ENCODE assay signal across 8 mouse cellular contexts in the genomic region with DNA sequence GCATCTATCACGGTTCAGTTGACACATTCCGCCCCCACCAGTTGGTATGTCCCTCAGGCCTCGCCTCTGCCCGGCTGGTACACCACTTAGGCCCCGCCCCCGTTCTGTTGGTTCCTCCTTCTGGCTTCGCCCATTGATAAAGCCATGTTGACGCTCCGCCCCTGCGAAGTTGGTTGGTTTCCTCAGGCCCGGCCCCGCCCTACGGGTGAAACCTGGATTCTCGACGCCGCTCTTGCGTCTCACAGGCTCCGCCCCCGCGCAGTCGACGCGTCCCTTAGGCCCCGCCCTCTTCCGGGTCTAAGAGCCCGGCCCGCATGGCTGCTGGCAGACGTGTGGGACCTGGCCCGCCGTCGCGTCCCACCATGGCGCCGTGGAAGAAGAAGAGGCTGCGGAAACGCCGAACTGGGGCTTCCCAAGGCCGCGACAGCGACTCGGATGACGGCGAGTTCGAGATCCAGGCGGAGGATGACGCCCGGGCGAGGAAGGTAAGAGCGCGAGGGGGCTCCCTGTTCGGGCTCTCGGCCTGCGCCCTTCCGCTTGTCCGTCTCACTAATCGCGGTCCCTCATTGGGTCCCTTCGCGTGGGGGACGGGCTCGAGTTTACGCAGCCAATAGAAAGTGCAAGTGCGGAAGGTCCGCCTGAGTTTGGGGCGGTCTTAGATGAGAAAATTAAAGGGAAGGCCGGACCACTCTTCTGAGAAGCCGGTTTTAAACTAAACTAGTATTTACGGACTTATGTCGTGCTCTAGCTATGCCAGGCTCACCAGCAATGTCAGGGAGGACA. TPM values are rescaled to one million over a fixed set of nuclear protein-coding genes. Genes with fewer than 3 reads are reported as not detected.
DNase-seq lines count a peak whose midpoint lies in the region; ATAC-seq and TF ChIP-seq lines count a peak whose summit lies in the region.

No protein-coding gene starts in this region.

- TF ChIP-seq CTCF in Patski (IDR thresholded peaks at IDR 0.05) = no peak

- peak overlapping the region; percentile 79 for H3K9ac ChIP-seq in hindbrain, embryonic 13.5 days

- H3K4me3 ChIP-seq in hindbrain, embryonic 13.5 days = peak overlapping the region; percentile 68

- ATAC-seq in Patski = peak; percentile 94
- peak; percentile 94 for ATAC-seq in hindbrain, embryonic 13.5 days (ENCODE audit: low FRiP score)

- peak; percentile 100 for DNase-seq in Patski (ENCODE audit: low read depth, low spot score)
- peak; percentile 100 for DNase-seq in cerebellum, postnatal 14 days
- peak; percentile 100 for DNase-seq in frontal cortex, postnatal 14 days (ENCODE audit: low spot score in 2 of 2)
- peak; percentile 96 to 99 for DNase-seq in layer of hippocampus, postnatal 25 days (ENCODE audit: extremely low spot score in 1 of 2, low spot score in 1 of 2)
- peak; percentile 100 for DNase-seq in lung, postnatal 25 days (ENCODE audit: low spot score)
- peak; percentile 100 for DNase-seq in retina, embryonic 14.5 days (ENCODE audit: low spot score)
- peak; percentile 100 for DNase-seq in thymus, postnatal 4 days

- no peaks in the 10 kb centered on the region for H3K27me3 ChIP-seq in Patski
- no peaks in the 10 kb centered on the region for H3K27me3 ChIP-seq in hindbrain, embryonic 13.5 days

- WGBS in hindbrain, embryonic 13.5 days = under 1% methylated on average over 69 of the region's 69 CpGs

- POLR2A ChIA-PET in Patski (lab: Charles Lee) = no interaction called here

- peak overlapping the region; percentile 89 for H3K27ac ChIP-seq in hindbrain, embryonic 13.5 days

- peaks cover 39% of the 10 kb centered on the region for H3K36me3 ChIP-seq in hindbrain, embryonic 13.5 days

- in situ Hi-C loops in Patski (cut with MboI; ENCODE audit: low pct_unique_long_range_greater_than_20kb) = loop anchor here (25.0 kb wide), 1 partner anchor 476 kb away; no protein-coding TSS in a partner anchor

- 0 out of 2 replicates have a peak, but pooled peaks cover 3% of the 10 kb centered on the region for H3K9me3 ChIP-seq in hindbrain, embryonic 13.5 days

- peak overlapping the region; percentile 93 for H3K4me2 ChIP-seq in hindbrain, embryonic 13.5 days

- H3K4me1 ChIP-seq in hindbrain, embryonic 13.5 days (replicated peaks) = peaks cover 36% of the 10 kb centered on the region

- CTCF ChIA-PET in Patski (lab: Charles Lee) = interaction anchor here (2.1 kb wide), 1 partner anchor 7 kb away, joined by 8 read pairs; no protein-coding TSS in a partner anchor

RNA-seq across cellular contexts. Expression of a gene that starts 0.5 kb away (rescaled TPM):
- polyA plus RNA-seq in Patski (2021) = 54.0 TPM
- 44.0 and 47.7 TPM in 2 replicates for polyA plus RNA-seq in hindbrain, embryonic 13.5 days (2015; fragmentation: Nextera tagmentation; extraction: Ambion mirVana)
- 10 to 100 TPM; 40.7 to 42.5 TPM for total RNA-seq in layer of hippocampus, postnatal 25 days (2021)

RNA-seq across cellular contexts. Expression of a gene that starts 0.6 kb away (rescaled TPM):
- 14.0 TPM for polyA plus RNA-seq in Patski (2021)
- 26.2 TPM in 2 replicates for polyA plus RNA-seq in hindbrain, embryonic 13.5 days (2015; fragmentation: Nextera tagmentation; extraction: Ambion mirVana)
- total RNA-seq in layer of hippocampus, postnatal 25 days (2021) = 10 to 100 TPM; 23.9 to 25.5 TPM

RNA-seq across cellular contexts. Expression of a gene that starts 21.0 kb away (rescaled TPM):
- 0.10 TPM for polyA plus RNA-seq in Patski (2021)
- 0.28 and 0.49 TPM in 2 replicates for polyA plus RNA-seq in hindbrain, embryonic 13.5 days (2015; fragmentation: Nextera tagmentation; extraction: Ambion mirVana)
- total RNA-seq in layer of hippocampus, postnatal 25 days (2021) = under 1 TPM; 0.39 to 0.42 TPM

RNA-seq across cellular contexts. Expression of a gene that starts 24.2 kb away (rescaled TPM):
- 10.5 TPM for polyA plus RNA-seq in Patski (2021)
- 2.4 and 2.6 TPM in 2 replicates for polyA plus RNA-seq in hindbrain, embryonic 13.5 days (2015; fragmentation: Nextera tagmentation; extraction: Ambion mirVana)
- total RNA-seq in layer of hippocampus, postnatal 25 days (2021) = under 1 TPM; 0.79 to 0.80 TPM

RNA-seq across cellular contexts. Expression of a gene that starts 24.5 kb away (rescaled TPM):
- polyA plus RNA-seq in Patski (2021) = 125 TPM
- 18.2 and 18.7 TPM in 2 replicates for polyA plus RNA-seq in hindbrain, embryonic 13.5 days (2015; fragmentation: Nextera tagmentation; extraction: Ambion mirVana)
- 10 to 100 TPM; 31.0 to 39.9 TPM for total RNA-seq in layer of hippocampus, postnatal 25 days (2021)

Comparison
In these comparisons a context has a peak if more than half of its experiments do, and no peak if none do; other contexts are left out.
1. Peak in every context shown above with its lines: DNase-seq, ATAC-seq, H3K4me3 ChIP-seq and H3K27ac ChIP-seq.